Mouse (Mus musculus) limb, embryonic 15.5 days (tissue): Measurements from ENCODE around the gene Dpm1. TPM values are rescaled to one million over a fixed set of nuclear protein-coding genes. Genes with fewer than 3 reads are reported as not detected.

Source experiments
- ATAC-seq: fragments of 200-750 bp; cut with Nextera tagmentation; 2 replicates; pipeline ENCODE4 v1.8.0; 2017; ENCODE audit warnings: low read depth, moderate TSS enrichment; ENCODE audit not compliant: insufficient number of reproducible peaks, low FRiP score, low TSS enrichment
- H3K27ac ChIP-seq: fragments of 300-500 bp; sonication (generic); 2 replicates; pipeline ENCODE4 v1.5.1; 2015; ENCODE audit warnings: moderate library complexity, mild to moderate bottlenecking, inconsistent platforms
- H3K27me3 ChIP-seq: fragments of 300-500 bp; sonication (generic); 2 replicates; pipeline ENCODE4 v1.6.1; 2015; ENCODE audit warnings: inconsistent platforms
- H3K36me3 ChIP-seq: fragments of 300-500 bp; sonication (generic); 2 replicates; pipeline ENCODE4 v1.6.1; 2015; ENCODE audit warnings: inconsistent platforms
- H3K4me1 ChIP-seq: fragments of 300-500 bp; sonication (generic); 2 replicates; pipeline ENCODE4 v1.6.1; 2015; ENCODE audit warnings: inconsistent platforms
- H3K4me2 ChIP-seq: fragments of 300-500 bp; sonication (generic); 2 replicates; pipeline ENCODE4 v1.6.1; 2015; ENCODE audit warnings: mild to moderate bottlenecking, inconsistent platforms
- H3K4me3 ChIP-seq: fragments of 300-500 bp; sonication (generic); 2 replicates; pipeline ENCODE4 v1.5.1; 2015; ENCODE audit warnings: mild to moderate bottlenecking, inconsistent platforms
- H3K9ac ChIP-seq: fragments of 300-500 bp; sonication (generic); 2 replicates; pipeline ENCODE4 v1.6.1; 2015; ENCODE audit warnings: inconsistent platforms
- H3K9me3 ChIP-seq: fragments of 300-500 bp; sonication (generic); 2 replicates; pipeline ENCODE4 v1.6.1; 2016; ENCODE audit warnings: inconsistent platforms
- WGBS: fragments of 180-500 bp; shearing (Covaris S2); methylation state at CpG from one replicate; pipeline ENCODE4 v1.1.7; 2015; 5-methylcytosine and 5-hydroxymethylcytosine counted together
- polyA plus RNA-seq: library from polyadenylated mRNA; unstranded; fragments of >200 nt; fragmentation: Nextera tagmentation; extraction: Ambion mirVana; gene quantifications from 2 replicates; pipeline ENCODE4 v1.2.1, GENCODE M21; 2015

Gene Dpm1
- polyA plus RNA-seq, 1 experiment from 2014 or later: 90.4 TPM

DNA sequence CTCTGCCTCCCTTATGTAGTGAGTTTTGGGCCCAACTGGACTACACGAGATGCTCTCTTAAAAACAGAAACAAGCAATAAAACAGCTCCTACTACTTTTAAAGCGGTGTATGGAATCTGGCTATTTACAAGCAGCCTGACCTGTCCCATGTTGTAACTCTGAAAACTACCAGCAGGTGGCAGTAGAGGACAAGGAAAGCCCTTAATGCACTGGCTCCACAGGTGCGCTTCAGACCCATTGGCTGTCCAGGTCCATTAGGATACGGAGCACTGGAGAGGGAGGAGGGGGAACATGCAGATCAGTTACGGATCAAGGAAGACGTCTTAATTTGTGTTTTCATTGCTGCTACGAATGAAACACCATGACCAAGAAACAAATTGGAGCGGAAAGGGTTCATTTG, 19.9 kb upstream of the Dpm1 start:
- WGBS: 12% methylated on average over 8 of the region's 8 CpGs

DNA sequence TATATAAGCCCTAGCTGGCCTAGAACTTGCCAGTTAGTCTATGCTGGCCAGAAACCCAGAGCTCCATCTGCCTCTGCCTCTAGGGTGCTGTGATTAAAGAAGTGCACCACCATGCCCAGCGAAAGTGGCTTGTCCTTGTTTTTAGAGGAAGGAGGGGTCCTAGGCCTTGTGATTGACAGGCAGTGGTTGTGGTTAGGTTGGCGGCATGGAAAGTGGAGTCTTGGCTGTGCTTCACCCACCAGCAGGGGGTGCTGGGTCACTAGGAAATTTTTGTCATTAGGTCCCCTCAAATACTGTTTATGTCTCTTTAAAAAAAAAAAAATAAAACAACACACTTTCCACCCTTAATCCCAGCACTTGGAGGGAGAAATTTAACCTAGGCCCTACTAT, 18.5 kb upstream of the Dpm1 start:
- Histone ChIP-seq H3K4me1 (peaks cover 6% of the 10 kb centered on the region; the same call in 1 of the 2 replicates), H3K4me3 (no peak overlapping the region), H3K9me3 (no peaks in the 10 kb centered on the region), H3K36me3 (no peaks in the 10 kb centered on the region), H3K27me3 (peaks cover 4% of the 10 kb centered on the region; the same call in 1 of the 2 replicates), H3K9ac (no peak overlapping the region), H3K4me2 (no peak overlapping the region), H3K27ac (no peak overlapping the region)
- 16% methylated on average over 2 of the region's 2 CpGs for WGBS
- ATAC-seq: no peak

More for the DNA sequence above, 19.9 kb upstream of the Dpm1 start:
- no peak overlapping the region for H3K4me2 ChIP-seq
- no peaks in the 10 kb centered on the region for H3K36me3 ChIP-seq
- no peak overlapping the region for H3K4me3 ChIP-seq
- H3K9me3 ChIP-seq: no peaks in the 10 kb centered on the region
- peaks cover 4% of the 10 kb centered on the region; the same call in 1 of the 2 replicates for H3K27me3 ChIP-seq
- no peak overlapping the region for H3K27ac ChIP-seq
- no peak for ATAC-seq
- no peak overlapping the region for H3K9ac ChIP-seq
- H3K4me1 ChIP-seq: peaks cover 6% of the 10 kb centered on the region; the same call in 1 of the 2 replicates

DNA sequence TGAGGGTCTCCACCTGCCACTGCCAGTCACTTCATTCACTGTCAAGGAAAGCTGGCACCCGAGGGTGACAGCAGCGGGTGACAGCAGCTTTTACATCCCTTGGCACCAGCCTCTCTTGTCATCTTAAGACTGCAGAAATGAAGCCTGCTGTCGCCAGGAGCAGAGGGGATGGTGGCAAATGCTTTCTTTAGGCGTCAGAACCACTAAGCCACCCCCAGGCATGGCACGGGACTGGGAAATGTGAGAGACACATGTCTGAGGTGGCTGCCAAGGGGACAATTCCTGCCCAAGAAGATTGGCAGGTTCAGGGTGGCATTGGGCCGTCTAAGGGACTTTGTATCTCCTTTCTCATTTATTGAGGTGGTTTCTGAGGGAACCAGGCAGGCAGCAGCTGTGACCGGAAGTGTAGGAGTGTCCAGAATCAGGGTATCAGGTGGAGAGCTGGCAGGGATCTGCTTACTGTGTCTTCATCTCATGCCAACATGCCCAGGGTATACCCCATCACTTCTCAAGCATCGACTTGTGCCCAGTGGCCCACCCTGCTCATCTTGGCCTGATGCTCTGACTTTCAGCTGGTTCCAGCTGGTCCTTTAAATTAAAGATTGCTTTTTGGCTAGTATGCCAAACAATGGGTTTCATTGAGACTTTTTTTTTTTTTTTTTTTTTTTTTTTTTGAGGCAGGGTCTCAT, 17.9 kb upstream of the Dpm1 start:
- no peak overlapping the region for H3K27ac ChIP-seq
- no peaks in the 10 kb centered on the region for H3K9me3 ChIP-seq
- no peak overlapping the region for H3K4me3 ChIP-seq
- WGBS: 75% methylated on average over 8 of the region's 8 CpGs
- H3K4me2 ChIP-seq: no peak overlapping the region
- no peak for ATAC-seq
- H3K4me1 ChIP-seq: peaks cover 6% of the 10 kb centered on the region; the same call in 1 of the 2 replicates
- no peak overlapping the region for H3K9ac ChIP-seq
- peaks cover 4% of the 10 kb centered on the region; the same call in 1 of the 2 replicates for H3K27me3 ChIP-seq
- no peaks in the 10 kb centered on the region for H3K36me3 ChIP-seq

DNA sequence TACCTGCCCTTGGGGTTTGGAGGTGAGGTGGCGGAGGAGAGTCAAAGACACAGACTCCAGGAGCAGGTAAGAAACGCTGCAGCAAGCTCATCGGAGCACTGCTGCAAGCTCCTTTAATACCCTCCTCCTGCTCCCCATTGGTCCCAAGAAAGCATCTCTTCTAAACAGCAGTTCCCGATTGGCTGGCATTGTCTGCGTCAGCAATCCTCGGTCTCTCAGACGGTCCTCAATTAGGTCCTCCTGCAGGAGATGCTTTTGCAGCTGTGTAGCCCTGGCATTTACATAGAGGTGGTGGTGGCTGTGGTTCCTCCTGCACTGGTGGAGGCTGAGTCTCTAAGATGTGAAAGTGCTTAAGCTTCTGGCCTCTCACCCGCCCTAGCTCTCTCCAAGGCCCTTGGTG, 15.2 kb upstream of the Dpm1 start:
- 32% methylated on average over 8 of the region's 8 CpGs for WGBS
- no peak overlapping the region for H3K9ac ChIP-seq
- H3K36me3 ChIP-seq: no peaks in the 10 kb centered on the region
- ATAC-seq: no peak
- no peaks in the 10 kb centered on the region for H3K27me3 ChIP-seq
- H3K27ac ChIP-seq: no peak overlapping the region
- H3K9me3 ChIP-seq: no peaks in the 10 kb centered on the region
- H3K4me2 ChIP-seq: no peak overlapping the region
- no peaks in the 10 kb centered on the region for H3K4me1 ChIP-seq
- no peak overlapping the region for H3K4me3 ChIP-seq

DNA sequence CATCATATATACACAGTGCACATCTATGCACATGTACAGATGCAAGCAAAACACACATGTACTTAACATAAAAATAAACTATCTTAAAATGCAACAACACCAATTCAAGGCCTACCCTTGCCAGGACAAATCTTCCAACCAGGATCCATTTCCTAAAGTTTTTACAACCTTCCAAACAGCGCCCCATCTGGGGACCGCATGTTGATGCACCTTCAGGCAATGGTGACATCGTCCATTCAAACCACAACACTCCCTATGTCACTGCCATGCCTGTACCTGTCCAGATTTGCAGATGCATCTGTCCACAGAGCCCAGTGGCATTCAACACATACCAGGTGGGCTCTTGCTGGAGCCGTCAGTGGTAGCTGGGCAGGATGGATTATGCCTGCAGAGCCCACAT, 12.9 kb upstream of the Dpm1 start:
- no peaks in the 10 kb centered on the region for H3K27me3 ChIP-seq
- no peaks in the 10 kb centered on the region for H3K4me1 ChIP-seq
- WGBS: 66% methylated on average over 4 of the region's 4 CpGs
- no peak overlapping the region for H3K4me3 ChIP-seq
- H3K9me3 ChIP-seq: no peaks in the 10 kb centered on the region
- H3K27ac ChIP-seq: no peak overlapping the region
- H3K4me2 ChIP-seq: no peak overlapping the region
- ATAC-seq: no peak
- no peak overlapping the region for H3K9ac ChIP-seq
- H3K36me3 ChIP-seq: no peaks in the 10 kb centered on the region

DNA sequence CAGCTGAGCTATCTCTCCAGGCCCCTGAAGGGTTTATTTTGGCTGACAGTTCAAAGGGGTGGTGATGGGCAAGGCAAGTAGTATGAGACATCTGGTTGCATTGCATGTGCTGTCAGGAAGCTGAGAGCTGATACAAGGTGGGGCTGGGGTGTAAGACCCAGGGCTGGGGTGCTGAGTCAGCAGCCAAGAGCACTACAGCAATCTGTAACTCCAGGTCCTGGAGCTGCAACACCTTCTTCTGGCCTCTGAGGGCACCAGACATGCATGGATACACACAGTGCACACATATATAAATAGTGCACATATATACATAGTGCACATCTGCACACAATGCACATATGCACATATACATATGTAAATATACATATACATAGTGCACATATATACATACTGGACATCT, 12.4 kb upstream of the Dpm1 start:
- ATAC-seq: no peak
- Histone ChIP-seq H3K36me3 (no peaks in the 10 kb centered on the region), H3K4me3 (no peak overlapping the region), H3K4me2 (no peak overlapping the region), H3K9ac (no peak overlapping the region), H3K9me3 (no peaks in the 10 kb centered on the region), H3K27me3 (no peaks in the 10 kb centered on the region), H3K4me1 (no peaks in the 10 kb centered on the region), H3K27ac (no peak overlapping the region)

DNA sequence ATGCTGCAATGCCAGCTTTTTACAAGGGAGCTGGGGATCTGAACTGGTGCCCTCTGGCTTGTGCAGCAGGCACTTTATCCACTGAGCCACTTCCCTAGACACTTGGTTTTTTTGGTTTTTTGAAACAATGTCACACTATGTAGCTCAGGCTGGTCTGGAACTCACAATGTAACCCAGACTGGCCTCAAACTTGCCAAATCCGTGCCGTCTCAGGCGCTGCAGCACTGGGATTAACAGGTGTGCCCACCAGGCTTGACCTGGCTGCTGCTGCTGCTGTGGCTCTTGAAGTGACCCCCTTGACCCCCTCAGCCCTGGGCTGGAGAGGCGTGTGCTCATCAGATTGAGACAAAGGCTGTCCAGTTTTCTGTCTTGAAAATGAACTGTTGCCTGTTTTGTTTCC, 7.9 kb upstream of the Dpm1 start:
- no peaks in the 10 kb centered on the region for H3K27me3 ChIP-seq
- no peak overlapping the region for H3K4me3 ChIP-seq
- no peaks in the 10 kb centered on the region for H3K4me1 ChIP-seq
- H3K36me3 ChIP-seq: peaks cover 14% of the 10 kb centered on the region; the same call in 1 of the 2 replicates
- ATAC-seq: no peak
- no peak overlapping the region for H3K27ac ChIP-seq
- WGBS: 88% methylated on average over 4 of the region's 4 CpGs
- no peaks in the 10 kb centered on the region for H3K9me3 ChIP-seq
- no peak overlapping the region for H3K4me2 ChIP-seq
- no peak overlapping the region for H3K9ac ChIP-seq

DNA sequence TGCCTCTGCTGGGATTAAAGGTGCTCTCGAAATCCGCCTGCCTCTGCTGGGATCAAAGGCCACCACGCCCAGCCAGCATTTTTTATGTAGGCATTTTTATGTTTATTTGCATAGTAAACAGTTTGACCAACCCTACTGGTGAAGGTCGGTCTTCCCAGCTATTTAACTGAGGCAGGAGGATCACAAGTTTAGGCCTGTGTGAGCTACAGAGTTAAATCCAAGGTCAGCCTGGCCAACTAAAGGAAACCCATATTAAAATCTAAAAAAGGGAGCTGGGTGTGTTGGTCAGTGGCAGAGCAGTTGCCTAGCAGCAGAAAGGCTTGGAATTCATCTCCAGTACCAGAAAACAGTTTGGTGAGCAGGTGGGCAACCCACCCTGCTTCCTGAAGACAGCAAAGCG, 2.9 kb upstream of the Dpm1 start:
- WGBS: 91% methylated on average over 5 of the region's 5 CpGs
- no peaks in the 10 kb centered on the region for H3K9me3 ChIP-seq
- peaks cover 27% of the 10 kb centered on the region for H3K4me1 ChIP-seq
- no peak for ATAC-seq
- H3K27me3 ChIP-seq: no peaks in the 10 kb centered on the region
- H3K36me3 ChIP-seq: peaks cover 25% of the 10 kb centered on the region; the same call in 1 of the 2 replicates
- no peak overlapping the region for H3K27ac ChIP-seq
- H3K9ac ChIP-seq: no peak overlapping the region
- H3K4me2 ChIP-seq: no peak overlapping the region
- no peak overlapping the region for H3K4me3 ChIP-seq

DNA sequence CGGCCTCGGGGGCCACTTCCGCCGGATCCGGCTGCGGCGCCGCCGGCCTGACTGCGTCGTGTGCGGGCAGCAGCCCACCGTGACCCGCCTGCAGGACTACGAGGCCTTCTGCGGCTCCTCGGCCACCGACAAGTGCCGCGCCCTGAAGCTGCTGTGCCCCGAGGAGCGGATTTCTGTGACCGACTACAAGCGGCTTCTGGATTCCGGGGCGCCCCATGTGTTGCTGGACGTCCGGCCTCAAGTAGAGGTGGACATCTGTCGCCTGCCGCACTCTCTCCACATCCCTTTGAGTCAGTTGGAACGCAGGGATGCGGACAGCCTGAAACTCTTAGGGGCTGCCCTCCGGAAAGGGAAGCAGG, 1.1 kb upstream of the Dpm1 start:
- WGBS: 55% methylated on average over 33 of the region's 33 CpGs
- H3K9me3 ChIP-seq: no peaks in the 10 kb centered on the region
- H3K4me2 ChIP-seq: peak overlapping the region; percentile 99
- peaks cover 30% of the 10 kb centered on the region for H3K36me3 ChIP-seq
- H3K4me3 ChIP-seq: peak overlapping the region; percentile 76
- ATAC-seq: no peak
- no peak overlapping the region for H3K27ac ChIP-seq
- peaks cover 31% of the 10 kb centered on the region for H3K4me1 ChIP-seq
- no peaks in the 10 kb centered on the region for H3K27me3 ChIP-seq
- peak overlapping the region; percentile 82 for H3K9ac ChIP-seq

DNA sequence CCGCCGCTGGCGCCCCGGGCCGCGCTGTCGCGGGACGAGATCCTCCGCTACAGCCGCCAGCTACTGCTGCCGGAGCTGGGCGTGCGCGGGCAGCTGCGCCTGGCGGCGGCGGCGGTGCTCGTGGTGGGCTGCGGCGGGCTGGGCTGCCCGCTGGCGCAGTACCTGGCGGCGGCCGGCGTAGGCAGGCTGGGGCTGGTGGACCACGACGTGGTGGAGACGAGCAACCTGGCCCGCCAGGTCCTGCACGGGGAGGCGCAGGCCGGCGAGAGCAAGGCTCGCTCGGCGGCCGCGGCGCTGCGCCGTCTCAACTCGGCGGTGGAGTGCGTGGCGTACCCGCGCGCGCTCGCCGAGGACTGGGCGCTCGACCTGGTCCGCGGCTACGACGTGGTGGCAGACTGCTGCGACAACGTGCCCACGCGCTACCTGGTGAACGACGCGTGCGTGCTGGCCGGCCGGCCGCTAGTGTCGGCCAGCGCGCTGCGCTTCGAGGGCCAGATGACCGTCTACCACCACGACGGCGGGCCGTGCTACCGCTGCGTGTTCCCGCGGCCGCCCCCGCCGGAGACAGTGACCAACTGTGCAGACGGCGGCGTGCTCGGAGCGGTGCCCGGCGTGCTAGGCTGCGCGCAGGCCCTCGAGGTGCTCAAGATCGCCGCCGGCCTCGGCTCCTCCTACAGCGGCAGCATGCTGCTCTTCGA, 531 bp upstream of the Dpm1 start:
- WGBS: 2% methylated on average over 102 of the region's 105 CpGs
- no peaks in the 10 kb centered on the region for H3K9me3 ChIP-seq
- peak overlapping the region; percentile 82 for H3K9ac ChIP-seq
- H3K27me3 ChIP-seq: no peaks in the 10 kb centered on the region
- ATAC-seq: peak; percentile 26; the same call in 1 of the 2 replicates
- H3K4me2 ChIP-seq: peak overlapping the region; percentile 99
- peaks cover 36% of the 10 kb centered on the region for H3K36me3 ChIP-seq
- peak overlapping the region; percentile 95 for H3K27ac ChIP-seq
- H3K4me1 ChIP-seq: peaks cover 31% of the 10 kb centered on the region
- H3K4me3 ChIP-seq: peak overlapping the region; percentile 76

DNA sequence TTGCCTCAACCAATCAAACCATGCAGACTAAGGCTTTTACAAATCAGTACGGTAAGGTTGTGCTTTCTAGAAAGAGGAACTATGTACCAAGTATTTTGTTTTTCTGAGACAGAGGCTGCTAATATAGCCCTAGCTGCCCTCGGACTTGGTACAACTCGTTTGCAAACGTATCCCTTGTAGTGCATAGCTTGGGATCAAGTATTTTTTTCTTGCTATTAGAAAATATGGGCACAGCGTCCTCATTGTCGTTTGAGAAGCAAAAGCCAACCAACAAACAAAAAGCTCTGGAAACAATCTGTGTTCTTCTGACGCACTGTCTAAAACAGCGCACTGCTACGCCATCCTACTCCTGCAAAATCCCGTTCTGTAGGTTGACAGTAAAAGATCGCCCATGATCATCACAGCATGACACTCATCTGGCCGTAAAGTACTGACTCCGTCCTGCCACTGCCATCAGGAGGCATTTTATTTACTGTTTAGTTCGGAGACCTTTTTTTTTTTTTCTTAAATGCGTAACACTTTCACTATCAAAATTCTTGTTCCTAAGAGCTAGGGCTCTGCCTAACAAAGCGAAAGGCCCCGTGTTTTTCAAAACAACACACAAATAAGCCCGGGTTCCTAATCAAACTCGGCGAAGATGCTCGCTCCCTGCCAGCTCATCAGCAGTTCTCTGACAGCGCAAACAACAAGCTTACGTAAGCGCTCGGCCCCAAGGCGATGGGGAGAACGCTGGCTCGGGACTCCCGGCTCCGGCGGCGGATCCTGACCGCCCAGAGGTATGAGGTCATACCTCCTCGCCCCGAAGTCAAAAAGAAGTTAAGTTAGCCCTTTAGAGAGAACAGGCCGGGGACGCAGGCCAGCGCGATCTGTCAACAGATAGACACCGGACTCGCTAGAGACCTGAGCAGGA, 1.0 kb downstream of the Dpm1 start:
- 18% methylated on average over 41 of the region's 41 CpGs for WGBS
- H3K27ac ChIP-seq: peak overlapping the region; percentile 95
- H3K36me3 ChIP-seq: peaks cover 48% of the 10 kb centered on the region
- H3K4me1 ChIP-seq: peaks cover 31% of the 10 kb centered on the region
- H3K9me3 ChIP-seq: no peaks in the 10 kb centered on the region
- H3K4me2 ChIP-seq: peak overlapping the region; percentile 99
- peak overlapping the region; percentile 76 for H3K4me3 ChIP-seq
- peak overlapping the region; percentile 82 for H3K9ac ChIP-seq
- no peak for ATAC-seq
- no peaks in the 10 kb centered on the region for H3K27me3 ChIP-seq

DNA sequence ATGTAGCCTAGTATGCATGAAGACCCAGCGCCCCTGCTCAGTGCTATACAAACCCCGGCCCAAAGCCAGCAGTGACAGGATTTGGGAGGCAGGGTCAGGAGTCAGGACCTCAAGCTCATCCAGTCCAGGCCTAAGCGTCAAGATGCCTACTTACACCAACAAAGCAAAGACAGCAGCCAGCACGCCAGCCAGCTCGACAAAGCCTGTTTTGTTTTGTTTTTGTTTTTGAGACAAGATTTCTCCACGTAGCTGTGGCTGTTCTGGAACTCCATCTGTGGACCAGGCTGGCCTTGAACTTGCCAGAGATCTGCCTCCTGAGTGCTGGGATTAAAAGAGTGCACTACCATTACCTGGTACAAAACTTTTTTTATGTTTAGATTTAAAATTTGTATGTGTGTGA, 7.1 kb downstream of the Dpm1 start:
- Histone ChIP-seq H3K27ac (no peak overlapping the region), H3K4me2 (no peak overlapping the region), H3K4me1 (peaks cover 4% of the 10 kb centered on the region; the same call in 1 of the 2 replicates), H3K9me3 (no peaks in the 10 kb centered on the region), H3K27me3 (no peaks in the 10 kb centered on the region), H3K36me3 (peaks cover 77% of the 10 kb centered on the region), H3K9ac (no peak overlapping the region), H3K4me3 (no peak overlapping the region)
- WGBS: 89% methylated on average over 6 of the region's 6 CpGs
- no peak for ATAC-seq
